Mouse (Mus musculus) urinary bladder, adult 18-20 months (tissue): ENCODE data around the gene Tmem273.

Experiments used
- DNase-seq, 2 experiments: peaks; one replicate each; pipeline ENCODE4 v3.0.0; 2022; ENCODE audit warnings: low spot score in 2 of 2, mixed read lengths in 2 of 2

The Tmem273 gene

GRCm38 (mm10) chr14:32812429-32812828, 26.7 kb downstream of the Tmem273 start:
- no peak for DNase-seq

GRCm38 (mm10) chr14:32814961-32815360, 29.2 kb downstream of the Tmem273 start:
- no peak for DNase-seq

DNA sequence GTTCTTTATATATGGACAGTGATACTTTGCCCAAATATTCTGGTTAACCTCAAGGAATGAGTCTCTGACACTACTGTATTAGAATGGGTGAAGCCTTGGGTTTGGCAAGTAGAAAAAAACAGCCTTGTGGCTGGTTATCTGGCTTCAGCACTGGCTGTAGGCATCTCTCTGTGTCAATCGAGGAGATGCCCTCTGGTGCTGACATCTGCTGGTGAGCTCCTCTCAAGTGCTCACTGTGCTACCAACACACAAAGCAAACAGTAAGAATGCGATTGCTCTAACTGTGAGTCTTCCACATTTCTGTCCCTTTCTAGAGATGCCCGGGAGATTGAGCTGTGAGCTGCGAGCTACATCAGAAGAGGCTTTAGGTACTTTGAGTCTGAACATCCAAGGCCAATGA, 30.8 kb downstream of the Tmem273 start:
- no peak for DNase-seq

GRCm38 (mm10) chr14:32817258-32817657, 31.5 kb downstream of the Tmem273 start:
- DNase-seq, result no peak

- no peak for DNase-seq
These were observed 33.5 kb downstream of the Tmem273 start for GRCm38 (mm10) chr14:32819297-32819696.

DNA sequence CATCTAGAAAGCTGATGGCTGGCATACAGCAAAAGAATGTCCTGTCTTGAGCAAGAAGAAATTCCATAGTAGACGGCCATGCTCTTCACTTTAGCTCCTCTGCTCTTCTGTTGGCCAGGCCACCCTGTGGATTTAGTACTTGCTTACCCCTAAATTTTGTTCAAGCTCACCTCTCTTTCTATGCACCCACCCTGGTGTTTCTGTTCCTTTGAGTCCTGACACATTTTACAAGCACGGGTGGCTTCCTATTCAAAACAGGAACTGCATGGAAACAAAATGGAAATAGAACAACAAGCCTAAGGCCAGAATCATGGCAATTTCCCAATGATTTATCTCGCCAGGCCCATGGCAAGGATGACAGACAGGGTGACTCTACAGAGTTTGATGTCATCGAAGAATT, 37.0 kb downstream of the Tmem273 start:
- no peak for DNase-seq

DNA sequence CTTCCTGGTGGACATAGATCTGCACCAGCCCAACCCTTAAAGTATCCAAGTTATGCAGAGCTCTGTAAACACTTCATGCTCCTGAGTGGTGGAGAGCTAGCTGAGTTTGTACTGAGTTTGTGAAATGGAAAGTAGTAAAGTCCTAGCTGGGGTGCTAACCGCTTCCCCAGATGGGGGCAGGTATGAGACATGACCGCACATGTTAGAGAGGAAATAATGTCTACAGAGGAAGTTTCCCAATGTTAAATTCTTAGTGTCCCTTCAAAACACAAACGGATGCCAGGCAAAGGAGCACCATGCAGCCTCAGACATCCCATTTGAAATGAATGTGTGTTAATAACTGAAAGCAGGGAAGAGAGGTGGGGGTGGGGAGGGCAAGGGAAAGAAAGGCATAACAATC, 38.1 kb downstream of the Tmem273 start:
- no peak for DNase-seq

DNA sequence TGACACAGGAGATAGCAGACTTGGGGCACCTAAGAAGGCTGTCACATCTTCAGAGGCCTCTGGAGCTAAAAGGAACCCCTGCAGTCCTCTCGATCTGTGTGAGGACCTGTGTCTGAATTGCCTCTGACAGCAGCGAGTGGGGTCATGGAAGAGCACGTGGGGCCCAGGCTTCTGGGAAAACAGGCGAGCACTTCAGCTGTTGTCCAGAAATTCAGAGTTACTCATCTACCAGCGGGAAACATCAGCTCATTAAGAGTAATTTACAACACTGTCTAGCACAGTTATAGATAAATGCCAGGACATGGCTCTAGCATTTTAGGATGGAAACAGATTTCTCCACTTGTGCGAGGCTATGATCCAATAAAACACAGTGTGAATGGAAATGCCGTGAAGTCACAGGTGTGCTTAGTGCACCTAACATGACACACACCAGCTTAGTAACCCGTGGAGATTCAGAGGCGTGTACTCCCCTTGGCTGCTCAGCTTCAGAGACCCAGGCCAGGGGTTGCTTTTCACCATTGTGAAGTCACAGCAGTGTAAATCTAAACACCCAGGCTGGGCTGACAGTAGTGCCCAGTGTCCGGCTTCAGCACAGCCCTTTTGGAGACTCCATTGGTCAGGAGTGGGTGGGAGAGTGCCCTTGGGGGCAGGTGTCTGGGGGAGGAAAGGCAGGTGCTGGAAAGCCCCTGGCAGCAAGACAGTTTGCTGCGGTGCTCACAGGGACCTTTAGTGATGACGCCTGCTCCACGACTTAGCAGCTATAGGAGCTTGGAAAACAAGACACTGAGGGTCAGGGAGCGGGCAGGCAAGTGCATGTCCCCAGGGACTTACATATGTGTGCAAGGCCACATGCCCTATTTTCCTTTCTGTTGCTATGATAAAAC, 38.7 kb downstream of the Tmem273 start:
- no peak for DNase-seq

- peak in 1 of 2 experiments; percentile 37 for DNase-seq
These were observed 39.8 kb downstream of the Tmem273 start for GRCm38 (mm10) chr14:32825426-32826032.

DNA sequence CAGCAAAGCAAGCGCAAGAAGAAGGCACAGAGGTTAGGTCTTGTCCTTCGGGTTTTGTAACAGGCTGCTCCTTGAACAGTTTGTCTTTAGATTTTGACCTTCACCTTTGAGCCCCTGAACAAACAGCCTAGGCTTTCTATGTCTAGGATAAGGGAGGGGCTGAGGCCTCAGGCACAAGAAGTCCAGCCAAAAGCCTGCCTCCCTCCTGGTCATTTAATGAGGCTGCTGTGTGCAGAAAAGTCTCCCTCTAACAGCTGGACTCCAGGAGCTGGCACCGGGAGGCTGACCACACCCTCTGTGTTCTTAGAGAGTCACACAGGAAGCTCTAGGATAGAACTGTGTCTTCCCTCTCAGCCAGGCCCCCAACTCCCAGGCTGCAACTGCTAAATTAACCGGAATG, 41.4 kb downstream of the Tmem273 start:
- peak in 1 of 2 experiments; percentile 50 for DNase-seq

GRCm38 (mm10) chr14:32827994-32828650, 42.4 kb downstream of the Tmem273 start:
- DNase-seq, result peak in 1 of 2 experiments; percentile 68

DNA sequence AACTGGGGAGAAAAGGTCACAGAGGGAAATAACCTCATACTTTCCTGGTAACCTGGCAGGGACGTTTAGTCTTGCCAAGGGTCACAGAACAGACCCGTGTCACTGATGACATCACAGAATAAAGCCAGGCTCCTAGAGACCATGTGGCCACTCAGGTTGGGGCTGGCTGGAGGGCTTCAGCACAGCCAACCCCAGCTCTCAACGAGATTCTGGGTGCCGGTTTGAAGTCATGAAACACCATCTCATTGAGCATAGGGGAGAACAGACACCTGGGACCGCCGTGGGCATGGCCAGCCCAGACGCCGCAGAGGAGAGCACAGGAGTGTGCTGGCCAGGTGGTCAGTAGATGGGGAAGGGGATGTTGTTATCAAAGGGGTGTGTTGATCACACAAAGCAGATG, 48.1 kb downstream of the Tmem273 start, which contains the start of gene Fam170b:
TSS of gene Fam170b (plus strand) at position 116 of the 400 bp plus-strand sequence.
- no peak for DNase-seq

GRCm38 (mm10) chr14:32835181-32835580, 49.4 kb downstream of the Tmem273 start:
- no peak for DNase-seq

DNA sequence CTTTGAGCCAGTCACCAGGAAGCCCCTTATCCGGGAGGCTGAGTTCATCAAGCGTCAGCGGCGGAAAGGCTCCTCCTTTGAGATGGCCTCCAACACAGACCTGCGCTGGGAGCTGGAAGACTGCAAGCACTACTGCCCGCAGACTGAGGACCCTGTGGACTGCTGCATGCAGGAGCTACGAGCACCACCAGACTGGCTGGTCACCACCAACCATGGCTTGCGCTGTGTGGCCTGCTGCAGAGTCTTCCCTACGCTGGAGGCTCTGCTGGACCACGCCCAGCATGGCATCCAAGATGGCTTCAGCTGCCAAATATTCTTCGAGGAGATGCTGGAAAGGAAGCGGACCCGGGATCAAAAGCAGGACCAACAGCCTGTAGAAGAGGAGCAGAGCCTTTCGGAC, 49.8 kb downstream of the Tmem273 start:
- DNase-seq, result no peak

- DNase-seq, result no peak
These were observed 50.4 kb downstream of the Tmem273 start for GRCm38 (mm10) chr14:32836191-32836590.

GRCm38 (mm10) chr14:32842052-32842451, 56.3 kb downstream of the Tmem273 start:
- no peak for DNase-seq

DNA sequence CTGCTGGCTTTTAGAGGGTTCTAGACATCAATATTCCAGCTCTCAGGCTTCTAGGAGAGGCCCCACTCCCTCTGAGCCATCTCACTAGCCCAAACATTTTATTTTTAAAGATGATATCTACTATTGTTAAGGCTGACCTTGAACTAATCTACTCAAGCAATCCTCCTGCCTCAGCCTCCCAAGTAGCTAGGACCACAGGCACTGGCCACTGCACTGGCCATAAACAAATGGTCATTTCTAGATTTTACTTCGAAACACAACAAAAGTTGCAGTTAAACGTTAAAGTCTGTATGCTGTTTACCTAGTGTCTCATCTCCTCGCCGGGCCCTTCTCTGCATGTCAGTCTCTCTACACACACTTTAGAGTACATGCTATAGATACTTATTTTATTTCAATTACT, 68.3 kb downstream of the Tmem273 start:
- DNase-seq, result no peak

GRCm38 (mm10) chr14:32856246-32856645, 70.5 kb downstream of the Tmem273 start:
- no peak for DNase-seq

DNA sequence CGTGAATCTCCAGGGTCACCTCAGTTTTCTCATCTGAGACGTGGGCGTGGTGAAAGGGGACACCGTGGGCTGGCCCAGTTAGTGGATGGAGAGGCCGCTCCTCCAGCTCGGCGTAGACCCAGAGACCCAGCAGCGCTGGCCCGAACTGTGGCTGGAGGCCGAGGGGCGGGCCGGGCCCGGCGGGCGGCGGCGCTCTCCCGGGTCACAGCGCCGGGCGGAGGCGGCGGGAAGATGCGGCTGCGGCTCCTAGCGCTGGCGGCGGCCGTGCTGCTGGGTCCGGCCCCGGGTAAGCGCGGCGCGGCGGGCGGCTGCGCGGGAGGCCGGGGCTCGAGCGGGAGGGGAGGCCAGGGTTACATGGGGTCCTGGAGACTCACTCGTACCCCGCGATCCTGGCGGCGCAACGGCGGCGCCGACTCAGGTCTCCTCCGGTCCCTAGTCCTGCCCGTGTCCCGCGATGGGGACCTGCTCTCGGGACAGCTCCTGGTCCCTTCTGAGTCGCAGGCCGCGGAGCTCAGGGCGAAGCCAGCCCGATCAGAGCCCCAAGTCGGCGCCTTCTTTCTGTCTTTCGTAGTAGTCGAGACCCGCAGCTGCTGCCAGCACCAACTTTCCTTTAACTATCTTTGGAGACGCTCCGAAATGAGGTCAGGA, 71.0 kb downstream of the Tmem273 start, which contains the start of gene Vstm4:
TSS of gene Vstm4 (plus strand) at position 76 of the 648 bp plus-strand sequence.
- peak; percentile 35 to 62 for DNase-seq

GRCm38 (mm10) chr14:32858361-32858760, 72.6 kb downstream of the Tmem273 start:
- no peak for DNase-seq

DNA sequence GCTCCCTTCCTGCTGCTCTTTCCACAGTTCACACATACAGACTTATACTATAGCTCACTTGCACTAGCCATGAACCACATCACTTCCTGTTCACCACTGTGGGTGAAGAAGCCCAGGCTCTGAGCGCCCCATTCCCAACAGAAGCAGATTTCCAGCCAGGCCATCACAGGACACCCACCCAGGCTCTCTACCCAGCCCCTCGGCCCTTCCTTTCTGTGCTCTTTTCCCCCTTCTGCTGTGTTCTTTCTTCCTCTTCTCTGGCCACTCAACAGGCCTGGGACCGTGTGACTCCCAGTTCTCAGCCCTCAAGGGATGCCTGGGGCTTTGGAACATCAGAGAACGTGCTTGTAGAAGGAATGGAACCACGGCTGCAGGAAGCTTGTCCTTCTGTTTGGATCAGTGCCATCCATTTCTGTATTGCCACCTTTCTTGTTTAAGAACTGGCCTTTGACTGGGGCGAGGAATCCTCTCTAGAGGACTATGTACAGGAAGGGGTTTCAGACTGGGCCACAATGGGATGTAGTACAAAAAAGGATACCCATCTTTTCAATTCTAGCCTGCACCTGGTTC, 73.3 kb downstream of the Tmem273 start:
- DNase-seq, result no peak
